Mouse (Mus musculus) midbrain, embryonic 16.5 days (tissue): ENCODE data around the gene Ugcg. TPM values are rescaled to one million over a fixed set of nuclear protein-coding genes. Genes with fewer than 3 reads are reported as not detected.

Experiments used
- ATAC-seq: fragments of 200-750 bp; cut with Nextera tagmentation; 2 replicates; pipeline ENCODE4 v1.8.0; 2017; ENCODE audit warnings: moderate TSS enrichment
- H3K27ac ChIP-seq: fragments of 300-500 bp; sonication (generic); 2 replicates; pipeline ENCODE4 v1.5.1; 2014; ENCODE audit warnings: mild to moderate bottlenecking, low read length, mixed read lengths
- H3K27me3 ChIP-seq: fragments of 300-500 bp; sonication (generic); 2 replicates; pipeline ENCODE4 v1.6.1; 2014; ENCODE audit warnings: low read depth, low read length, mixed read lengths; ENCODE audit not compliant: control insufficient read depth, insufficient read depth
- H3K36me3 ChIP-seq: fragments of 300-500 bp; sonication (generic); 2 replicates; pipeline ENCODE4 v1.6.1; 2014; ENCODE audit warnings: mild to moderate bottlenecking, low read length, moderate library complexity, mixed read lengths; ENCODE audit not compliant: control insufficient read depth, insufficient read depth
- H3K4me1 ChIP-seq: fragments of 300-500 bp; sonication (generic); 2 replicates; pipeline ENCODE4 v1.6.1; 2014; ENCODE audit warnings: mild to moderate bottlenecking, low read length, mixed read lengths; ENCODE audit not compliant: control insufficient read depth, insufficient read depth
- H3K4me2 ChIP-seq: fragments of 300-500 bp; sonication (generic); 2 replicates; pipeline ENCODE4 v1.6.1; 2014; ENCODE audit warnings: mild to moderate bottlenecking, low read length, mixed read lengths
- H3K4me3 ChIP-seq: fragments of 300-500 bp; sonication (generic); 2 replicates; pipeline ENCODE4 v1.5.1; 2014; ENCODE audit warnings: low read depth, mild to moderate bottlenecking, low read length, moderate library complexity, mixed read lengths
- H3K9ac ChIP-seq: fragments of 300-500 bp; sonication (generic); 2 replicates; pipeline ENCODE4 v1.6.1; 2014; ENCODE audit warnings: low read depth, low read length, mixed read lengths
- H3K9me3 ChIP-seq: fragments of 300-500 bp; sonication (generic); replicated peaks from 2 replicates; pipeline ENCODE4 v1.6.1; 2014; ENCODE audit warnings: mild to moderate bottlenecking, low read length, mixed read lengths; ENCODE audit not compliant: control insufficient read depth, poor library complexity, severe bottlenecking
- WGBS: fragments of 180-500 bp; shearing (Covaris S2); extraction: QIAGEN DNeasy Blood & Tissue Kit; methylation state at CpG from one replicate; pipeline ENCODE4 v1.1.7; 2014; 5-methylcytosine and 5-hydroxymethylcytosine counted together
- polyA plus RNA-seq: library from polyadenylated mRNA; unstranded; fragments of >200 nt; fragmentation: Nextera tagmentation; extraction: Ambion mirVana; gene quantifications from 2 replicates; pipeline ENCODE4 v1.2.1, GENCODE M21; 2015

Ugcg gene
- 18.1 and 22.2 TPM in 2 replicates for polyA plus RNA-seq

DNA sequence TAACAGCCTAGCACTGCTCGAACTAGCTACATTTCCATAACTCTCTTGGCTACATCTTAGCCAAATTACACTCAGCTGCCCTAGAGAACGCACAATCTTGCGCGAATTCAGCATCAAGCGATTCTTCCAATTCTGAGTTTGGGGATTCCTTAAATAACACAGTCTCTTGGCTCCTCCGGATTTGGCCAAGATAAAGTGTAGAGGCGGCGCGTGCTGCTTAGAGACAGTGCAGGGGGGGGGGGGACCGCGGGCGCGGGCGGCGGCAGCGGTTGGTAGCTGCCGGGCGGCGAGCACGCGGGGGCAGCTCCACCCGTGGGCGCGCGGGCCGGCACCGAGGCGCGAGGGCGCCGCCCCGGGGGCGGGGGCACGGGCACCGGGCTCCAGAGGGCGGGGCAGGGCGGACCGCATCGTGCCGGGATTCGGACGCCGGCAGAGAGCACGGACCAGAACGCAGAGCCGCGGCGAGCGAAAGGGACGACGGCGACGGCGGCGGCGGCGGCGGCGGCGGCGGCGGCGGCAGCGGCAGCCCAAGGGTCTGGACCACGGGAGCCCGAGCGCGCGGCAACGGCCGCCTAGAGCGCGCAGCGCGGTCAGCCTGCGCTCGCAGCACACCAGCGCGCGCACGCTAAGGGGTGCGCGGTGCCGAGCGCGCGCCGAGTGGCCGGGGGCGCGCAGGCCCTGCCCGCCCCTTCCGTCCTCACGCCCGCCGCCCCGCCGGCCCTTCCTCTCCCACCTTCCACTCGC is at the start of gene Ugcg:
Gene Ugcg, plus strand, starts transcription at position 456 of the 744 bp plus-strand sequence.
- ATAC-seq, result peak; percentile 92
- H3K4me3 ChIP-seq, result peak within 1 kb of the TSS; percentile 96
- H3K9ac ChIP-seq, result peak within 1 kb of the TSS; percentile 100
- H3K4me1 ChIP-seq, result peaks cover 8% of the 10 kb centered on the region
- H3K36me3 ChIP-seq, result no peaks in the 10 kb centered on the region
- H3K27me3 ChIP-seq, result no peaks in the 10 kb centered on the region
- peak within 1 kb of the TSS; percentile 70 for H3K4me2 ChIP-seq
- WGBS, result under 1% methylated on average over 22 of the region's 99 CpGs
- H3K27ac ChIP-seq, result peak within 1 kb of the TSS; percentile 98
- no peaks in the 10 kb centered on the region for H3K9me3 ChIP-seq

DNA sequence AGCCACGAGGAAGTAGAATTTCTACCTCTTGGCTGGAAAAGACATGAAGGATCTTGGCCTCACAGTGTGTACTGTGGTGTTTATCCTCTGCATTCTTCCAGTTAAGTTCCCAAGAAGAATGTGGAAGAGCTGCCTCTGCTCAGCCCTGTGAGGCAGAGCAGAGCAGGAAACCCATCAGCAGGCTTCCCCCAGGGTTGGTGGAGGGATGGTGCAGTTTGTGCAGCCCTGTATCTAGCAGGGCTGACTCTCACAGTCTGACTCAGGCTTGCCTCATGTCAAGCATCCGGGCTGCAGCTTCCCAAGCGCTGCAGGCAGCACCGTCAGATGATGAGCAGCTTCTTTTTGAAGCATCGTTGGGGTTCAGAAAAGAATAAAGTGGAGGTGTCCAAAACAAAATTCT is 40.0 kb upstream of the Ugcg start:
- Histone ChIP-seq H3K4me3 (no peak overlapping the region), H3K36me3 (no peaks in the 10 kb centered on the region), H3K27me3 (no peaks in the 10 kb centered on the region), H3K27ac (no peak overlapping the region), H3K4me1 (no peaks in the 10 kb centered on the region), H3K9me3 (no peaks in the 10 kb centered on the region), H3K9ac (no peak overlapping the region), H3K4me2 (no peak overlapping the region)
- 82% methylated on average over 5 of the region's 5 CpGs for WGBS
- ATAC-seq, result no peak

DNA sequence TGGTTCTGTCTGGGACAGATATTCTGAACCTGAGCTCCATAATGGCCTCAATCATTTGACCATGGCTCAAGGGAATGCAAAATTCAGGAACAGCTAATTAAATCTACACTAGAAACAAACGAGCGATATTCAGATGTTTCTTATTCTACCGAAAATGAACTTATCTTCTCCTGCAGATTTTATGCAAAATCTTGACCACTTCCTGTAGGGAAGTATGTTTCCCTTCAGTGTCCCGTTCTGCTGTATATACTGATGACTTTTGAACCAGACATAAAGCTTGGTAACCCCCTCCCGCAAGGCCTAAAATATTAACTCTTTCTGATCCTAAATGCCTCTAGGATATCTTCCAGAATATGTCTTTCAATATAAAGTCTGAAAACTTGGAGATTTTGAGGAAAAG is 38.1 kb upstream of the Ugcg start:
- 81% methylated on average over 5 of the region's 5 CpGs for WGBS
- Histone ChIP-seq H3K36me3 (no peaks in the 10 kb centered on the region), H3K4me2 (no peak overlapping the region), H3K4me3 (no peak overlapping the region), H3K27me3 (no peaks in the 10 kb centered on the region), H3K9ac (no peak overlapping the region), H3K27ac (no peak overlapping the region), H3K9me3 (no peaks in the 10 kb centered on the region), H3K4me1 (no peaks in the 10 kb centered on the region)
- ATAC-seq, result no peak

DNA sequence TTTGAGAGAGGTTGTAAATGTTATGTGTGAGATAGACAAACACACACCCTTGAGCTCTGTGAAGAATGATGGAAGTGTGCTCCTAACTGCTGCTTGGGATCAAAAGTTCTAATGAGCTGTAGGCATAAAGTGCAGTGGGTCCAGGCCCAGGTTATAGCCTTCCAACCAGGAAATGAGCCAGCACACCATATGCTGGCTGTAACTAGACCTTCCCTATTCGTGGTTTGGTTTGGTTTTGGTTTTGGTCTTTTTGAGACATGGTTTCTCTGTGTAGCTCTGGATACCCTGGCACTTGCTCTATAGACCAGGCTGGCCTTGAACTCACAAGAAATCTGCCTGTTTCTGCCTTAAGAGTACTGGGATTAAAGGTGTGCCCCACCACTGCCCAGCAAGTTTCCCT is 37.1 kb upstream of the Ugcg start:
- H3K27ac ChIP-seq, result no peak overlapping the region
- ATAC-seq, result no peak
- WGBS, result 88% methylated on average over 1 of the region's 1 CpGs

DNA sequence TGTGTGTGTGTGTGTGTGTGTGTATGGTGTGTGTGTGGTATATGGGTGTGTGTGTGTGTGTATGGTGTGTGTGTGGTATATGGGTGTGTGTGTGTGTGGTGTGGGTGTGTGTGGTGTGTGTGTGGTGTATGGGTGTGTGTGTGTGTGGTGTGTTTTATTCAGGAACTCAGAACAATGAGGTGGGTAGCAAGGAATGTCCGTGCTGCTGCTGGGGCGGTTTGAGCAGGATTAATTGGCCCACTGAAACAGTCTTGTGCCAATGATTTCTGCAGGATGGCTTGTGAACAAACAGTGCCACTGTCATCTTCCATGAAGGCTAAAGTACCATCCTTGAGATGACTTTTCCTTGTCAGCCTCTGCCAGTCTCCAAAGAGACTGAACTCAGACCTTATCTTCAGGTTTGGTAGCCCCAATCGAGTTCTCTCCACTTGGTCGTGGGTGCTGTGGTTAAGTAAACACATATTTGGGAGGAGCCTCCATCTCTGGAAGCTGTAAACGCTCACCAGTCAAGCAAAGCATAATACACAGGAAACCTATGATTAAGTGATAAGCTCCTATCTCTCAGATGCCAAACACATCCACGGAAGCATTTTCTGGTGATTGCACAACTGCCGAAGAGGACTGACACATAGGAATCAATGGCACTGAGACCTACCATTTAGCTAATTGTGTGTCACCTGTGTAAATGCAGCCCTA is 32.0 kb upstream of the Ugcg start:
- WGBS, result 79% methylated on average over 7 of the region's 7 CpGs
- H3K9ac ChIP-seq, result no peak overlapping the region
- H3K27ac ChIP-seq, result no peak overlapping the region
- H3K27me3 ChIP-seq, result no peaks in the 10 kb centered on the region
- no peak overlapping the region for H3K4me3 ChIP-seq
- H3K4me2 ChIP-seq, result no peak overlapping the region
- no peak for ATAC-seq
- no peaks in the 10 kb centered on the region for H3K9me3 ChIP-seq
- H3K36me3 ChIP-seq, result no peaks in the 10 kb centered on the region
- no peaks in the 10 kb centered on the region for H3K4me1 ChIP-seq

More for the DNA sequence above, 37.1 kb upstream of the Ugcg start:
- H3K9me3 ChIP-seq, result no peaks in the 10 kb centered on the region
- no peaks in the 10 kb centered on the region for H3K27me3 ChIP-seq
- H3K4me1 ChIP-seq, result no peaks in the 10 kb centered on the region
- H3K9ac ChIP-seq, result no peak overlapping the region
- H3K4me2 ChIP-seq, result no peak overlapping the region
- no peak overlapping the region for H3K4me3 ChIP-seq
- no peaks in the 10 kb centered on the region for H3K36me3 ChIP-seq

DNA sequence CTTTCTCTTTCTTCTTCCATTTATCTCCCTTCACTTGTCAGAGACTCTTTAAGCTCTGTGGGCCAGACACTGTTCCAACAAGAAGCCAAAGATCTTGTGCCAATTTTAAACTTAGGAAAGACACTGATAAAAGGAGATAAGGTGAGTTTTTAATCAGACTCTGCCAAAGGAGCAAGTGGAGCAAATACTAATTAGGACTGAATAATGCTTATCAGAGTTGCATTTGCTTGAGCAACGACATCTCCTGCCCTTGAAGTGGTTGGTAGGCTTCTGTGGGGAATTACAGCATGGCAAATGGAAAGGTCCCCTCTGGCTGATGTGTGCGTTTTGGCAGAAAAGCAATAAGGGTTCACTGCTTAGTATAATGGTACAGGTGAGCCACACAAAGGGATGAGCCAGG is 31.4 kb upstream of the Ugcg start:
- Histone ChIP-seq H3K9ac (no peak overlapping the region), H3K9me3 (no peaks in the 10 kb centered on the region), H3K4me2 (no peak overlapping the region), H3K27me3 (no peaks in the 10 kb centered on the region), H3K4me3 (no peak overlapping the region), H3K36me3 (no peaks in the 10 kb centered on the region), H3K27ac (no peak overlapping the region), H3K4me1 (no peaks in the 10 kb centered on the region)
- ATAC-seq, result no peak
- 63% methylated on average over 2 of the region's 2 CpGs for WGBS

DNA sequence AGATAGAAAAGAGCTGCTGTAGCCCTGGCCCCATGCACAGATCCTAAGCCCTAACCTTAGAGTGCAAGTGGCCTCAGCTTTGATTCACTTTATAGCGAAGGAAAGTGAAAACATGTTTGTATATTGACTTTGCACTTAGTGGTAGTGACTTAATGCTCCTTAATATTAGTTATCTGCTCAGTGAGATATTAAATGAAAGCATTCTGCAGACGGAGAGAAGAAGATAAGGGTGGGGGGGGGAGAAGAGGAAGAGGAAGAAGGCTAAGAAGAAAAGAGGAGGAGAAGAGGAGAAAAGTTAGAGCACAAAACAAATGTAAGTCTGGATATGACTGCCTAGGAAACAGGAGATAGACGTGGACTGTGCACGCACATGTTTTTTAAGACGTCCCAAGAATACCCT is 28.8 kb upstream of the Ugcg start:
- Histone ChIP-seq H3K27me3 (no peaks in the 10 kb centered on the region), H3K4me3 (no peak overlapping the region), H3K4me2 (no peak overlapping the region), H3K27ac (no peak overlapping the region), H3K9ac (no peak overlapping the region), H3K9me3 (no peaks in the 10 kb centered on the region), H3K36me3 (no peaks in the 10 kb centered on the region), H3K4me1 (no peaks in the 10 kb centered on the region)
- no peak for ATAC-seq
- 87% methylated on average over 5 of the region's 5 CpGs for WGBS

DNA sequence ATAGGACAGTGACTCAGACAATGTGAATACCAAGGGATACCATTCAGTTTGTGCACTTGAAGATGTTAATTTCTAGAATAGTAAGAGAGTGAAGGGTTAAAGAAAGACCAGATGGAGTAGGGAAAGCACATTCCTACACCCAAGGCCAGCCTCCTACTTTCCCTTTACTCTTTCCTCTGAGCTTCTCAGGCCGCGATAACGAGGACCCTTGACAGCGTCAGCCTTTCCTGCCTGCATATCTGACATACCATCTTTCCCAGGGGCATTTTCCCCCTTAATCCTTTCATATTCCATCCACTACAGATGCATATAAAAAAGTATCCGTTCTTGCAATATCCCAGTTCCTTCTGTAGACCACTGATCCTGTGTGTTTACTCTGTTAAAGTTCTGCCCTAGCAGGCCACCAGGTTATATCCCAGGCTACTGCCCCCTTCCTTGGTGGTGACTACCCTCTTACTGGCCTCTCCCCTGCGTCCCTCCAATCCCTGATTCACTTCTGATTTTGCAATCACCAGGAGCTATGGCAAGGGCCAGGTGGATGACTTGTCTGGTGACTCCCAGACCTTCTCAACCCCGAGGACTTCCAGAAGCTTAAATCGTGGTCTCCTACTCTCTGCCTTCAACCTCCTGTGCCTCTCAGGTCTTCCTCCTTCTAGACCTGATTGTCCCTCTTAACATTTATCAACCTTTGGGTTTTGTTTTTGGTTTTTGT is 27.9 kb upstream of the Ugcg start:
- Histone ChIP-seq H3K9me3 (no peaks in the 10 kb centered on the region), H3K4me3 (no peak overlapping the region), H3K36me3 (no peaks in the 10 kb centered on the region), H3K4me2 (no peak overlapping the region), H3K9ac (no peak overlapping the region), H3K4me1 (no peaks in the 10 kb centered on the region), H3K27me3 (no peaks in the 10 kb centered on the region), H3K27ac (no peak overlapping the region)
- WGBS, result 70% methylated on average over 8 of the region's 8 CpGs
- no peak for ATAC-seq

DNA sequence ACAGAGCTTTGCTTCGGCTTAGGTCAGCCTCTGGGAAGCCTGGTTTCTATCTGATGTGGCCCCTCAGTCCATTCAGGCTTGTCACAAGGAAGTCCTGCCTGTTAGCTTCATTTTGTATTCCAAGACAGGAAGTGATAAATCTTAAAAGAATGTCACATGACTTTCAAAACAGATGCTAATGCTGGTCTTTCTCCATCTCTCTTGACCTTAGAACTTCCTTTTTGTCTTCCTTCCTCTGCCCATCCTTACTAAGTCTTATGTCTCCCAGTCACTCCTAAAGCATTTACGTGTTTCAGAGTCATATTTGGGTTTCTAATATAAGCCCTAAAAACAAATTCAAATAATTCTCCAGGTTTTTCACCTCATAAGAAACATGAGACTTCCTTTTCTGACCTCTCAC is 25.0 kb upstream of the Ugcg start:
- H3K4me2 ChIP-seq, result no peak overlapping the region
- H3K4me3 ChIP-seq, result no peak overlapping the region
- no peaks in the 10 kb centered on the region for H3K27me3 ChIP-seq
- no peak for ATAC-seq
- H3K9ac ChIP-seq, result no peak overlapping the region
- no peaks in the 10 kb centered on the region for H3K9me3 ChIP-seq
- WGBS, result 89% methylated on average over 2 of the region's 2 CpGs
- H3K36me3 ChIP-seq, result no peaks in the 10 kb centered on the region
- H3K4me1 ChIP-seq, result no peaks in the 10 kb centered on the region
- no peak overlapping the region for H3K27ac ChIP-seq
